Mouse (Mus musculus): ENCODE results near the gene Camk1g. TPM values are rescaled to one million over a fixed set of nuclear protein-coding genes. Genes with fewer than 3 reads are reported as not detected.

Gene Camk1g
- total and polyA plus RNA-seq, 3 experiments: not detected

DNA sequence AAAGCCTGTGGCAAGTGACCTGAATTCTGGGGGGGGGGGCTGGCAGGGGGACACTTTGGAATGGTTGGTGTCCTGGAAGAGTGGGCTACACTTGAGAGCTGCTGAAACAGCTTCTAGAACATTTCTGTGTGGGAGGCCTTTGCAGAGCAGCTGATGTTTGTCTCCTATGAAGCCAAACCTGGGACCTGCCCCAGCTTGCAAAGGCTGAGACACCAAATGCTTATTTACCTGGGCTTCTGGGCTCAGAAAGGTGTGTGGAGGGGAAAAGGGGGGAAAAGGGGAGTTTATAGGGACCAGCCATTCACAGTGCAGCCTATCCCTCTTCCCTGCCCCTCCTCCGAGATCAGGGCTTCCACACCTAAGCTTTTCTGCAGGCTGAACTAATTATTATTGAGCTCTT, 70.1 kb downstream of the Camk1g start:
- no peak for ATAC-seq (ENCODE audit: extremely low read depth, insufficient number of reproducible peaks, low FRiP score, poor library complexity, severe bottlenecking)
- no peak for DNase-seq (ENCODE audit: low spot score)
- Histone ChIP-seq H3K27me3 (ENCODE audit: insufficient read depth, low read length) (no peaks in the 10 kb centered on the region), H3K4me3 (ENCODE audit: low read depth, low read length) (no peak overlapping the region), H3K4me1 (ENCODE audit: insufficient read depth, low read depth, low read length) (no peaks in the 10 kb centered on the region), H3K36me3 (replicated peaks) (no peaks in the 10 kb centered on the region), H3K9me3 (replicated peaks) (no peaks in the 10 kb centered on the region)
- TF ChIP-seq TAL1 (conservative IDR thresholded peaks at IDR 0.05; ENCODE audit: low read depth, low read length): no peak
- no peak for TF ChIP-seq GATA1 (IDR thresholded peaks at IDR 0.05; ENCODE audit: borderline replicate concordance, low read length)
- TF ChIP-seq GATA2 (IDR thresholded peaks at IDR 0.05; ENCODE audit: borderline replicate concordance, low read depth, low read length): no peak
- no peak for TF ChIP-seq CTCF (IDR thresholded peaks at IDR 0.05; ENCODE audit: low read depth, low read length)
- no peak for TF ChIP-seq POLR2AphosphoS5 (IDR thresholded peaks at IDR 0.05; ENCODE audit: insufficient replicate concordance, low read depth, low read length)

GRCm38 (mm10) chr1:193298141-193298765, 71.8 kb downstream of the Camk1g start:
- Histone ChIP-seq H3K27me3 (ENCODE audit: insufficient read depth, low read length) (no peaks in the 10 kb centered on the region), H3K4me3 (ENCODE audit: low read depth, low read length) (no peak overlapping the region), H3K4me1 (ENCODE audit: insufficient read depth, low read depth, low read length) (no peaks in the 10 kb centered on the region), H3K36me3 (replicated peaks) (no peaks in the 10 kb centered on the region), H3K9me3 (replicated peaks) (no peaks in the 10 kb centered on the region)
- TF ChIP-seq CTCF (IDR thresholded peaks at IDR 0.05; ENCODE audit: low read depth, low read length) (no peak), GATA2 (IDR thresholded peaks at IDR 0.05; ENCODE audit: borderline replicate concordance, low read depth, low read length) (no peak), TAL1 (conservative IDR thresholded peaks at IDR 0.05; ENCODE audit: low read depth, low read length) (no peak), POLR2AphosphoS5 (IDR thresholded peaks at IDR 0.05; ENCODE audit: insufficient replicate concordance, low read depth, low read length) (no peak), GATA1 (IDR thresholded peaks at IDR 0.05; ENCODE audit: borderline replicate concordance, low read length) (no peak)
- DNase-seq (ENCODE audit: low spot score) (no peak), ATAC-seq (ENCODE audit: extremely low read depth, insufficient number of reproducible peaks, low FRiP score, poor library complexity, severe bottlenecking) (no peak)

Other genes starting within 250 kb of the Camk1g start
- 13.2 and 23.9 TPM in 2 replicates for gene Diexf, start 240.0 kb downstream of the Camk1g start, total RNA-seq (2014; fragmentation: Nextera tagmentation)
- gene Diexf, start 240.0 kb downstream of the Camk1g start, total RNA-seq (2017): 20.7 and 28.0 TPM in 2 replicates
- 3.0 and 3.4 TPM in 2 replicates for gene Diexf, start 240.0 kb downstream of the Camk1g start, polyA plus RNA-seq (2012)
- 0.23 and 0.34 TPM in 2 replicates for gene Irf6, start 217.2 kb downstream of the Camk1g start, total RNA-seq (2014; fragmentation: Nextera tagmentation)
- gene Irf6, start 217.2 kb downstream of the Camk1g start, total RNA-seq (2017): 0.38 and 0.58 TPM in 2 replicates
- gene Irf6, start 217.2 kb downstream of the Camk1g start, polyA plus RNA-seq (2012): 0.04 TPM in 1 of 2 replicates, not detected in the other
- 6.5 and 10.2 TPM in 2 replicates for gene A130010J15Rik, start 202.3 kb downstream of the Camk1g start, total RNA-seq (2014; fragmentation: Nextera tagmentation)
- 15.5 and 18.9 TPM in 2 replicates for gene A130010J15Rik, start 202.3 kb downstream of the Camk1g start, total RNA-seq (2017)
- gene A130010J15Rik, start 202.3 kb downstream of the Camk1g start, polyA plus RNA-seq (2012): 1.7 and 2.2 TPM in 2 replicates
- 6.8 and 14.1 TPM in 2 replicates for gene Traf3ip3, start 168.6 kb downstream of the Camk1g start, total RNA-seq (2014; fragmentation: Nextera tagmentation)
- gene Traf3ip3, start 168.6 kb downstream of the Camk1g start, total RNA-seq (2017): 47.5 and 48.7 TPM in 2 replicates
- 8.6 and 13.4 TPM in 2 replicates for gene Traf3ip3, start 168.6 kb downstream of the Camk1g start, polyA plus RNA-seq (2012)
- 0.30 TPM in 1 of 2 replicates, not detected in the other for gene Lamb3, start 162.6 kb downstream of the Camk1g start, total RNA-seq (2014; fragmentation: Nextera tagmentation)
- 0.22 TPM in 1 of 2 replicates, not detected in the other for gene Lamb3, start 162.6 kb downstream of the Camk1g start, total RNA-seq (2017)
- 0.03 TPM in 1 of 2 replicates, not detected in the other for gene Lamb3, start 162.6 kb downstream of the Camk1g start, polyA plus RNA-seq (2012)
- not detected in 2 replicates for gene Hsd11b1, start 106.2 kb downstream of the Camk1g start, total RNA-seq (2014; fragmentation: Nextera tagmentation)
- gene Hsd11b1, start 106.2 kb downstream of the Camk1g start, total RNA-seq (2017): 0.27 TPM in 1 of 2 replicates, not detected in the other
- not detected in 2 replicates for gene Hsd11b1, start 106.2 kb downstream of the Camk1g start, polyA plus RNA-seq (2012)
- gene G0s2, start 97.1 kb downstream of the Camk1g start, total RNA-seq (2014; fragmentation: Nextera tagmentation): not detected in 2 replicates
- gene G0s2, start 97.1 kb downstream of the Camk1g start, total RNA-seq (2017): not detected in 2 replicates
- not detected in 2 replicates for gene G0s2, start 97.1 kb downstream of the Camk1g start, polyA plus RNA-seq (2012)